Mouse (Mus musculus): ENCODE results near the gene Usp18. TPM values are rescaled to one million over a fixed set of nuclear protein-coding genes. Genes with fewer than 3 reads are reported as not detected.

The Usp18 gene
- polyA plus RNA-seq, 1 experiment, result 1.2 TPM

DNA sequence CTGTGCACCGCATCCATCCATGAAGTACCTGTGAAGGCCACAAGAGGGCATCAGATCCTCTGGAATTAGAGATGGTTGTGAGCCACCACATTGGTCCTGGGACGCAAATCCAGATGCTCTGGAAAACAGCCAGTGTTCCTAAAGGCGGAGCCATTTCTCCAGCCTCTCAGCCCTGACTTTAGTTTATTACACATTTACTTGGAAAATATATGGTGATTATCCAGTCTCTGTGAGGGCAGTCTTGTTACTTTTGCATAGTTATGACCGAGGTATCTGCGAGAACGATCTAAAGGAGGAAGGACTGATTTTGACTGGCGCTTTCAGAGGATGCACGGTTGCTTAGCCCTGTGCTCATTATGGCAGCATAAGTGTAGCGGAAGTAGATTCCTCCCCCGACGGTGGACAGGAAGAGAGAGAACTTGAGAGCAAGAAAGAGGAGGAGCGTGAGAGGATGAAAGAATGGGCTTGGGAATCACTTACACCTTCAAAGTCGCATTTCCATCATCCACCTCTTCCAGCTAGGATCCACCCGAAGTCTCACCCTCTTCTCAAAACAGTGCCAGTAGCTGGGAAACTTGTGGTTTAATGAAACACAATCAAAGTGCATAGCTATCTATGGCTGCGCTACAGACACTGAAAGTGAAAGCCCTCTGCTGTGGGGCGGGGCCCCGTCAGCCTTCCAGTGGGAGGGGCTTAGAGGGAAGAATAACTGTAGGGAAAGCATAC, 26.5 kb downstream of the Usp18 start:
- H3K36me3 ChIP-seq (replicated peaks; ENCODE audit: low read length), result peaks cover 38% of the 10 kb centered on the region
- TF ChIP-seq GATA1 (IDR thresholded peaks at IDR 0.05; ENCODE audit: borderline replicate concordance, low read length) (no peak), FLI1 (IDR thresholded peaks at IDR 0.05; ENCODE audit: low read length) (no peak)

DNA sequence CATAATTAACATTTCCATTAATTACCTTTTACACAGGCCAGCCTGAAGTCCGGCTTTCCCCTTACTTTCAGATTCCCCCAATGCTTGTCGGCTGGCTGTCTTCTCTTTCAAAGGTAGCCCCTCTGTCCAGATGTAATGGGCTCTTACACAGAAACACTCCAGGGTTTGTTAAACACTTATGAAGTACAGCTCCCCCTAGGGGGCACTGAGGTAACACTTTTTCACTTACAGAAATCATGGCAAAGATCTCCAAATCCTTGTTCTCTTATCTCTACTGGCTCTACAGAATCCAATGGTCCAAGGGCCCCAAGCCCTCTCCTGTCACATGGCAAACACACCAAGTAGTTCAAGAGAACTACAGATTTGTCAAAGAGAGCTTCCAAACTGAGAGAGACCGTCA, 28.6 kb downstream of the Usp18 start:
- Histone ChIP-seq H3K9me3 (no peaks in the 10 kb centered on the region), H3K4me3 (replicated peaks) (no peak overlapping the region), H3K27me3 (replicated peaks) (peaks cover 10% of the 10 kb centered on the region), H3K36me3 (replicated peaks; ENCODE audit: low read length) (peaks cover 17% of the 10 kb centered on the region), H3K4me1 (peaks cover 26% of the 10 kb centered on the region)
- no peak for TF ChIP-seq FLI1 (IDR thresholded peaks at IDR 0.05; ENCODE audit: low read length)
- TF ChIP-seq GATA1 (IDR thresholded peaks at IDR 0.05; ENCODE audit: borderline replicate concordance, low read length), result no peak

More for the DNA sequence above, 26.5 kb downstream of the Usp18 start:
- peak overlapping the region; percentile 92 for H3K4me3 ChIP-seq (replicated peaks)
- no peaks in the 10 kb centered on the region for H3K9me3 ChIP-seq
- peaks cover 21% of the 10 kb centered on the region for H3K4me1 ChIP-seq
- H3K27me3 ChIP-seq (replicated peaks), result peaks cover 3% of the 10 kb centered on the region

DNA sequence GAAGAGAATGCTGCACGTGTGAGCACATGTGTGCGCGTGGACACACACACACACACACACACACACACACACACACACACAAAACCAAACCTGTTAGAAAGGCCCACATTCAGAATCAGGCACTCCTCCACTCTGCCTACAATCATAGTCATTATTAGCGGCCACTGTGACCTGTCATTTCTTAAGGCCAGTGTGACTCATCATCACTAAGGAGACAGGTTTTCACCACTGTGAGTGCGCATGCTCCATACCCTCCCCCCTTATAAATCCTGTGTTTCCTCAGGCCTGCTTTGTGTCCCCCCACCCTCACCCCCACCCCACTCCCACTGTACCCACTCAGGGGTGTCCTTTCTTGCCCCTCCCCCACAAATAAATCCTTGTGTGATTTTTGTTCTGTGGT, 38.4 kb downstream of the Usp18 start:
- TF ChIP-seq FLI1 (IDR thresholded peaks at IDR 0.05; ENCODE audit: low read length), result no peak
- no peak for TF ChIP-seq GATA1 (IDR thresholded peaks at IDR 0.05; ENCODE audit: borderline replicate concordance, low read length)
- Histone ChIP-seq H3K36me3 (replicated peaks; ENCODE audit: low read length) (no peaks in the 10 kb centered on the region), H3K9me3 (no peaks in the 10 kb centered on the region), H3K4me3 (replicated peaks) (no peak overlapping the region), H3K27me3 (replicated peaks) (peaks cover 20% of the 10 kb centered on the region), H3K4me1 (no peaks in the 10 kb centered on the region)

DNA sequence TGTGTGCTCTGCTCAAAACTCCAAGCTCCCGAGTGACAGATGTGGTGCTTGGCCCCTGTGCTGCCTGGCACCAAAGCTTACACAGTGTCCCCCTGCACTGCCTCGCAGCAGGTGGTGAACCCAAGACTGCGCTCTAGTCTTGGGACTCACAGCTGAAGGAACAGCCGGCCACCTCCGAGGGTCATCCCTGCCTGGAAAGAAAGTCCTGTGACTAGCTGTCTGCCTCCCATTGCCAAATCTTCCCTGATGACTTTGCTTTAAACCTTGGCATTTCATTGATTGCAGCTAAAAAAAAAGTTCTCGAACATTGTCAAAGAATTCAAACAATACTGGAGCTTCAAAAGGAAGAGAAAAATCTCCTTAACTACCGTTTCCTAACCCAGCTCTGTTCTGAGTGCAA, 53.6 kb downstream of the Usp18 start:
- Histone ChIP-seq H3K27me3 (replicated peaks) (peaks cover 63% of the 10 kb centered on the region), H3K4me3 (replicated peaks) (no peak overlapping the region), H3K9me3 (no peaks in the 10 kb centered on the region), H3K4me1 (0 out of 2 replicates have a peak, but pooled peaks cover 3% of the 10 kb centered on the region), H3K36me3 (replicated peaks; ENCODE audit: low read length) (no peaks in the 10 kb centered on the region)
- TF ChIP-seq GATA1 (IDR thresholded peaks at IDR 0.05; ENCODE audit: borderline replicate concordance, low read length) (no peak), FLI1 (IDR thresholded peaks at IDR 0.05; ENCODE audit: low read length) (no peak)

DNA sequence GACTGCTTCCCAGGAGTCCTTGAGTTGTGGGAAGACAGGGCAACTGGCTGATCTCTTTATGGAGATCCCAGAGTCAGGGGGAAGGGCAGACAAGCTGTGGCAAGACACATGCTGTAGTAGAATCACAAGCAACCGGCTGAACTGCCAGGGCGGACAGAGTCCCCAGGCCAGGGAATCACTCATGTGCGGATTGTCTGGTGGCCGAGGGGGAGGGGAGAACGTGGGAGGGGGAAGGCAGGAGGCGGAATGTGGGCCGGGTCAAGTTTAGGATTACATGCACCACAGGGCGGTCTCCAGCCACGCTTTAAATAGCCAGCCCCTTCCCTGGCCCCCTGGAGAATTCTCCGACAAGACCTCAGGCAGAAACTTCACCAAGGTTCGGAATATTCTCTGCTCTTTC, 54.2 kb downstream of the Usp18 start, which contains the start of gene Slc6a13:
Slc6a13 (plus strand) TSS at position 274 of the 400 bp plus-strand sequence.
- Histone ChIP-seq H3K9me3 (no peaks in the 10 kb centered on the region), H3K27me3 (replicated peaks) (peaks cover 67% of the 10 kb centered on the region), H3K36me3 (replicated peaks; ENCODE audit: low read length) (no peaks in the 10 kb centered on the region), H3K4me1 (0 out of 2 replicates have a peak, but pooled peaks cover 3% of the 10 kb centered on the region), H3K4me3 (replicated peaks) (no peak within 1 kb of the TSS)
- TF ChIP-seq GATA1 (IDR thresholded peaks at IDR 0.05; ENCODE audit: borderline replicate concordance, low read length), result no peak

DNA sequence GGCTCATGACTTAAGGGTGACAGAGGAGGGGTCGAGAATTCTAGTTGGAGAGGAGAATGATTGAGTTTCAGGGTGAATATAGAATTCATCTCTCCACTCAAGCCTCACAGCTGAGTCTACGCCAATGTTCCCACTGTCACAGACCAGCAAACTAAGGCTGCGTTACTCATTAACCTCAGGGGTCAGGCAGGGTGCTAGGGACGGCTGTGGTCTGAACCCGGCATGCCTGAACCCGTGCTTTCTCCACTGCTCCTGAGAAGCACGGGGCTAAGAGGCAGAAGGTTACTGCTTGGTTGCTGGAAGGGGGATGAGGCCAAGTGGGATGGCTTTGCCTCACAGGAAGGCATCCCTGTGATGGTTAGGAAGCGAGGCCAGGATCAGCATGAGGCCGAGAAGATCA, 54.8 kb downstream of the Usp18 start:
- no peak overlapping the region for H3K4me3 ChIP-seq (replicated peaks)
- H3K36me3 ChIP-seq (replicated peaks; ENCODE audit: low read length), result no peaks in the 10 kb centered on the region
- TF ChIP-seq GATA1 (IDR thresholded peaks at IDR 0.05; ENCODE audit: borderline replicate concordance, low read length), result no peak
- no peak for TF ChIP-seq FLI1 (IDR thresholded peaks at IDR 0.05; ENCODE audit: low read length)
- 0 out of 2 replicates have a peak, but pooled peaks cover 3% of the 10 kb centered on the region for H3K4me1 ChIP-seq
- H3K27me3 ChIP-seq (replicated peaks), result peaks cover 71% of the 10 kb centered on the region
- H3K9me3 ChIP-seq, result no peaks in the 10 kb centered on the region

DNA sequence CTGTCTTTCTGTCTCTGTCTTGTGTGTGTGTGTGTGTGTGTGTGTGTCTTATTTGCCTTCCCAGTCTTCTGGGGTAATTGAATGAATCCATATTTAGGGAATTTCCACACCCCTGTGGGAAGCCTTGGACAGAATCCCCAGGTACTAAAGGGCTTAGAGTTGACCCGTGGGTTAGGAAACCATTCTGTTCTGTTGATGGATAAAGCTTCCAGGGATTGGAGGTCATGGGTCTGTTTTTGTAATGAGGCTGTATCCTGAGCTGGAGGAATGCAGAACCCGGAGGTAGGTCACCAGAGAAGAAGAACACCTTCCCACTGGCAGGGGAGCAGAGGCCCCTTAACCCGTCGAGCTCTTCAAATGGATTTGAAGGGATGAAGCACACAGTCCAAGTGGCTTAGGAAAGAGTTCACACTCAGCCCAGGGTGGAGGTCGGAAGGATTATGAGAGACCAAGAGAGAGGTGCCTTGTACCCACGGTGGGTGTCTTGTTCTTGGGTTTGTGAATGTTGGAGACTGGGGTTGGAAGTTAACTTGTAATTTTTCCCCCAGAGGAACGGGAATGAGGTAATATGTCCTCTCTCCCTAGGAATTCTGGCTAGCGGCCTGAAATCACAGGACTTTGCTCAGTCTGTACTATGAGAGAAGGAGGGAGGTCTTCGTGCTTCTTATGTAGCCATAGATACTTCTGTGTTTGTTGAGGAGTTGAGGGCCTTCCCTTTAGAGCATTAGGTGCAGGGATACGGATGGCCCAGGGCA, 57.9 kb downstream of the Usp18 start:
- Histone ChIP-seq H3K36me3 (replicated peaks; ENCODE audit: low read length) (no peaks in the 10 kb centered on the region), H3K4me3 (replicated peaks) (no peak overlapping the region), H3K4me1 (0 out of 2 replicates have a peak, but pooled peaks cover 3% of the 10 kb centered on the region), H3K27me3 (replicated peaks) (peaks cover 73% of the 10 kb centered on the region), H3K9me3 (no peaks in the 10 kb centered on the region)
- TF ChIP-seq GATA1 (IDR thresholded peaks at IDR 0.05; ENCODE audit: borderline replicate concordance, low read length) (no peak), FLI1 (IDR thresholded peaks at IDR 0.05; ENCODE audit: low read length) (no peak)

DNA sequence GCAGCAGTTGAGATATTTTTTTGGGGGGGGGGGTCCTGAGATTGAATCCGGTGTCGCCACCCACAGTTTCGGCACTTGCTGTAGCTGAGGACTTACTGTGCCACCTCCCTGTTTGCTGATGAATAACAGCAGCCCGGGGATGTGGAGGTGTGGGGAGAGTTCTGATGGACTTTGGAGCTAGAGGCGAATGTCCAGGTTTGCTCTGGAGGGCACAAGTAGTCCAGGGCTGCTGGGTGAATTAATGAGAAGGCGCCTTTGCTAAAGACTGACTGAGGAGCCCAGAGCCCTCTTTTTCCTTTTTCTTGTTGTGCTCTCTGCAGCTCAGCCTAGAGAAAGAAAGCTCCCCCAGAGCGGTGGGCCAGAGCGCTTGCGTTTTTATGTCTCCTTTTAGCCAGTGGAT, 58.9 kb downstream of the Usp18 start:
- Histone ChIP-seq H3K4me1 (0 out of 2 replicates have a peak, but pooled peaks cover 3% of the 10 kb centered on the region), H3K36me3 (replicated peaks; ENCODE audit: low read length) (no peaks in the 10 kb centered on the region), H3K4me3 (replicated peaks) (no peak overlapping the region)

DNA sequence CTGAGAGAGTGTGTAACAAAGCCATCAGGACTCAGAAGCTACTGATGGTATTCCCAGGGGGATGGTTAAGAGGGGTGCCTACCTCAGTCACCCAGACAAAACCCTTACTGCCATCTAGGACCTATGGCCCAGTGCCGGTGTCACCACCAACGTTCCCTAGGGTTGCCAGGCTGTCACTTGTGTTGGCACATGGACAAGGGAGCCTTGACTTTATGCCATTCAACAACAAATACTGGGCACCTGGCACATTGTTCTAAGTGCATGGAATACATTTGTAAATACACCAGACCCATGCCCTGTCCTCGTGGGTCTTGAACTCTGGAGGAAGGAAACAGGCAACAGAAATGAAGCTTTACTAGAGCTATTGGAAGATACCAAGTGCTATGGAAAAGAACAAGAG, 59.9 kb downstream of the Usp18 start:
- no peak overlapping the region for H3K4me3 ChIP-seq (replicated peaks)

More for the DNA sequence above, 58.9 kb downstream of the Usp18 start:
- Histone ChIP-seq H3K9me3 (no peaks in the 10 kb centered on the region), H3K27me3 (replicated peaks) (peaks cover 67% of the 10 kb centered on the region)
- no peak for TF ChIP-seq GATA1 (IDR thresholded peaks at IDR 0.05; ENCODE audit: borderline replicate concordance, low read length)
- TF ChIP-seq FLI1 (IDR thresholded peaks at IDR 0.05; ENCODE audit: low read length), result no peak

DNA sequence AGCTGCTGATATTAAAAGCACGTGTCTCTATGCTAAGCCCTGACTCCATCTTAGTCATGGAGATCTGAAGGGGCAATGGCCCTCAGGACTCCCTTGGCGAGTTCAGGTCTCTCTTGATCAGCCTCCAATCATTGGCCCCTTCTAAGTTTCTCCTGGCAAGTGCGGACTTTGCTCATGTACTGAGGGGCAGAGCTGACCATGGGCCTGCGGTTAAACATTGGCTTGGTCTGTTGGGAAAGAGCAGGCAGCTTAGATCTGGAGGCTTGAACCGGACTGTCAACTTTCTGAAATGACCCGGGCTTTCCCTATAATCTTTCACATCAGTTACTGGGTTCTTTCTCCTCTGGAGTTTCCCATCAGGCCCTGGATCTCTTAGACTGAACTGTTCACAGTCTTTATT, 65.3 kb downstream of the Usp18 start:
- no peaks in the 10 kb centered on the region for H3K36me3 ChIP-seq (replicated peaks; ENCODE audit: low read length)
- no peak overlapping the region for H3K4me3 ChIP-seq (replicated peaks)
- H3K27me3 ChIP-seq (replicated peaks), result peaks cover 27% of the 10 kb centered on the region
- no peaks in the 10 kb centered on the region for H3K9me3 ChIP-seq
- no peak for TF ChIP-seq GATA1 (IDR thresholded peaks at IDR 0.05; ENCODE audit: borderline replicate concordance, low read length)
- TF ChIP-seq FLI1 (IDR thresholded peaks at IDR 0.05; ENCODE audit: low read length), result no peak
- no peaks in the 10 kb centered on the region for H3K4me1 ChIP-seq

More for the DNA sequence above, 59.9 kb downstream of the Usp18 start:
- TF ChIP-seq FLI1 (IDR thresholded peaks at IDR 0.05; ENCODE audit: low read length), result no peak
- no peak for TF ChIP-seq GATA1 (IDR thresholded peaks at IDR 0.05; ENCODE audit: borderline replicate concordance, low read length)
- H3K36me3 ChIP-seq (replicated peaks; ENCODE audit: low read length), result no peaks in the 10 kb centered on the region
- peaks cover 60% of the 10 kb centered on the region for H3K27me3 ChIP-seq (replicated peaks)
- H3K4me1 ChIP-seq, result no peaks in the 10 kb centered on the region
- no peaks in the 10 kb centered on the region for H3K9me3 ChIP-seq

Measured in megakaryocyte, embryonic 14.5 days (primary cell).